Comparison of ENCODE assay signal across 15 mouse cellular contexts in genomic region chr6:113404649-113405448, GRCm38 (mm10). TPM values are rescaled to one million over a fixed set of nuclear protein-coding genes. Genes with fewer than 3 reads are reported as not detected.
A peak's percentile ranks its signal among the peaks of the same experiment; 100 is the strongest.
DNase-seq lines count a peak whose midpoint lies in the region; ATAC-seq and TF ChIP-seq lines count a peak whose summit lies in the region.
"Had no signal": no experiment of that assay in that cellular context is flagged by ENCODE, and none has a peak within 500 bp of the region (broad histone marks: within the 10 kb centered on the region; RNA-seq: fewer than 3 reads in every experiment).

No protein-coding gene starts in this region.

- peak; percentile 19 for DNase-seq in gastrocnemius, postnatal 14 days
- DNase-seq in gastrocnemius, postnatal 10 days: no peak
- no peak for DNase-seq in midbrain, embryonic 10.5 days (ENCODE audit: low spot score)
- peak; percentile 66 for DNase-seq in kidney, adult 2 months
- no peak for DNase-seq in liver, embryonic 13.5 days
- no peak for DNase-seq in adipocyte (ENCODE audit: low spot score)
- no peak for DNase-seq in ovary, postnatal 10 days (ENCODE audit: low spot score)
- DNase-seq: adrenal gland, postnatal 36 days; cerebellum, adult 18-20 months; spleen, adult 18-20 months had no signal

- H3K4me3 ChIP-seq in midbrain, embryonic 10.5 days: no peak overlapping the region
- no peak overlapping the region for H3K4me3 ChIP-seq in midbrain, embryonic 16.5 days (ENCODE audit: low read depth, low read length)
- no peak overlapping the region for H3K4me3 ChIP-seq in kidney, adult 2 months (ENCODE audit: insufficient read depth, low read depth, low read length)
- H3K4me3 ChIP-seq in liver, embryonic 13.5 days (replicated peaks): no peak overlapping the region

- H3K27me3 ChIP-seq in midbrain, embryonic 10.5 days (ENCODE audit: low read depth, poor library complexity, severe bottlenecking): no peaks in the 10 kb centered on the region
- H3K27me3 ChIP-seq in midbrain, embryonic 16.5 days (ENCODE audit: control insufficient read depth, insufficient read depth, low read depth, low read length): no peaks in the 10 kb centered on the region
- no peaks in the 10 kb centered on the region for H3K27me3 ChIP-seq in kidney, adult 2 months (replicated peaks; ENCODE audit: control insufficient read depth, insufficient read depth, low read length)
- no peaks in the 10 kb centered on the region for H3K27me3 ChIP-seq in liver, embryonic 13.5 days

- H3K4me1 ChIP-seq in midbrain, embryonic 10.5 days: no peaks in the 10 kb centered on the region; the same call in 1 of the 2 replicates
- H3K4me1 ChIP-seq in midbrain, embryonic 16.5 days (ENCODE audit: control insufficient read depth, insufficient read depth, low read length): no peaks in the 10 kb centered on the region
- H3K4me1 ChIP-seq in kidney, adult 2 months (ENCODE audit: control insufficient read depth, insufficient read depth, low read length): peaks cover 8% of the 10 kb centered on the region; the same call in 1 of the 2 replicates
- H3K4me1 ChIP-seq in liver, embryonic 13.5 days (replicated peaks): no peaks in the 10 kb centered on the region

- H3K27ac ChIP-seq in midbrain, embryonic 10.5 days (replicated peaks): 0 out of 2 replicates have a peak overlapping the region, but pooled peaks have one; percentile 28
- H3K27ac ChIP-seq in midbrain, embryonic 16.5 days (ENCODE audit: low read length): no peak overlapping the region
- peak overlapping the region; percentile 4; the same call in 1 of the 2 replicates for H3K27ac ChIP-seq in kidney, adult 2 months (ENCODE audit: insufficient read depth, low read depth, low read length)
- H3K27ac ChIP-seq in liver, embryonic 13.5 days: no peak overlapping the region
- H3K27ac ChIP-seq: liver, embryonic 14.5 days; macrophage had no signal

- ATAC-seq in midbrain, embryonic 16.5 days: no peak
- ATAC-seq in liver, embryonic 13.5 days (ENCODE audit: low read depth): peak; percentile 34; the same call in 1 of the 2 replicates
- ATAC-seq: forebrain, embryonic 16.5 days had no signal

- no peak overlapping the region for H3K4me2 ChIP-seq in midbrain, embryonic 16.5 days (ENCODE audit: low read length)
- no peak overlapping the region for H3K4me2 ChIP-seq in liver, embryonic 13.5 days

- 77% methylated on average over 12 of the region's 12 CpGs for WGBS in midbrain, embryonic 10.5 days
- WGBS in midbrain, embryonic 16.5 days: 74% methylated on average over 12 of the region's 12 CpGs
- WGBS in kidney, adult 2 months: 68% methylated on average over 12 of the region's 12 CpGs
- 74% methylated on average over 12 of the region's 12 CpGs for WGBS in liver, embryonic 13.5 days (ENCODE audit: insufficient replicate concordance)

- TF ChIP-seq CTCF in kidney, adult 2 months (conservative IDR thresholded peaks at IDR 0.05; ENCODE audit: insufficient read depth, insufficient read length, low read depth, low read length): no peak

- no peak overlapping the region for H3K9ac ChIP-seq in midbrain, embryonic 16.5 days (ENCODE audit: low read depth, low read length)
- H3K9ac ChIP-seq in liver, embryonic 13.5 days: 0 out of 2 replicates have a peak overlapping the region, but pooled peaks have one; percentile 4
- H3K9ac ChIP-seq: liver, embryonic 14.5 days had no signal

- intact Hi-C loops in gastrocnemius, postnatal 14 days (cut with DNase I; ENCODE audit: low total_unique reads): no loop called here

- no peak for TF ChIP-seq POLR2A in kidney, adult 2 months (IDR thresholded peaks at IDR 0.05; ENCODE audit: low read depth, low read length)

- no peaks in the 10 kb centered on the region for H3K9me3 ChIP-seq in midbrain, embryonic 10.5 days (replicated peaks)
- H3K9me3 ChIP-seq in midbrain, embryonic 16.5 days (replicated peaks; ENCODE audit: control insufficient read depth, low read length, poor library complexity, severe bottlenecking): no peaks in the 10 kb centered on the region
- no peaks in the 10 kb centered on the region for H3K9me3 ChIP-seq in liver, embryonic 13.5 days (replicated peaks)

- H3K36me3 ChIP-seq in midbrain, embryonic 10.5 days: peaks cover 32% of the 10 kb centered on the region
- peaks cover 7% of the 10 kb centered on the region for H3K36me3 ChIP-seq in midbrain, embryonic 16.5 days (ENCODE audit: control insufficient read depth, insufficient read depth, low read length)
- no peaks in the 10 kb centered on the region for H3K36me3 ChIP-seq in kidney, adult 2 months (ENCODE audit: control insufficient read depth, insufficient read depth, low read length)
- H3K36me3 ChIP-seq in liver, embryonic 13.5 days: 0 out of 2 replicates have a peak, but pooled peaks cover 3% of the 10 kb centered on the region

RNA-seq across cellular contexts. Expression of gene Rpusd3, which starts 14.3 kb away (rescaled TPM):
- total RNA-seq in gastrocnemius, postnatal 14 days (2021): 10 to 100 TPM; 11.1 to 13.3 TPM
- 10 to 100 TPM; 10.0 to 11.3 TPM for total RNA-seq in gastrocnemius, postnatal 10 days (2021)
- polyA plus RNA-seq in midbrain, embryonic 10.5 days (2016; fragmentation: Nextera tagmentation; extraction: Ambion mirVana): 36.3 and 43.4 TPM in 2 replicates
- 15.5 and 20.3 TPM in 2 replicates for polyA plus RNA-seq in midbrain, embryonic 16.5 days (2015; fragmentation: Nextera tagmentation; extraction: Ambion mirVana)
- 159 and 197 TPM in 2 replicates for polyA plus RNA-seq in kidney, adult 2 months (2012; rRNA removed)
- 13.4 and 19.2 TPM in 2 replicates for polyA plus RNA-seq in liver, embryonic 13.5 days (2015; fragmentation: Nextera tagmentation; extraction: Ambion mirVana)

RNA-seq across cellular contexts. Expression of gene Ttll3, which starts 15.8 kb away (rescaled TPM):
- total RNA-seq in gastrocnemius, postnatal 14 days (2021): 1 to 10 TPM; 1.3 TPM
- 1 to 10 TPM; 1.1 to 2.2 TPM for total RNA-seq in gastrocnemius, postnatal 10 days (2021)
- 5.9 and 6.7 TPM in 2 replicates for polyA plus RNA-seq in midbrain, embryonic 10.5 days (2016; fragmentation: Nextera tagmentation; extraction: Ambion mirVana)
- 13.2 and 15.8 TPM in 2 replicates for polyA plus RNA-seq in midbrain, embryonic 16.5 days (2015; fragmentation: Nextera tagmentation; extraction: Ambion mirVana)
- 5.9 and 6.4 TPM in 2 replicates for polyA plus RNA-seq in kidney, adult 2 months (2012; rRNA removed)
- polyA plus RNA-seq in liver, embryonic 13.5 days (2015; fragmentation: Nextera tagmentation; extraction: Ambion mirVana): 0.62 and 0.85 TPM in 2 replicates

RNA-seq across cellular contexts. Expression of gene Arpc4, which starts 26.9 kb away (rescaled TPM):
- 10 to 100 TPM; 66.6 to 66.9 TPM for total RNA-seq in gastrocnemius, postnatal 14 days (2021)
- 10 to 100 TPM; 86.3 to 94.5 TPM for total RNA-seq in gastrocnemius, postnatal 10 days (2021)
- 379 and 381 TPM in 2 replicates for polyA plus RNA-seq in midbrain, embryonic 10.5 days (2016; fragmentation: Nextera tagmentation; extraction: Ambion mirVana)
- polyA plus RNA-seq in midbrain, embryonic 16.5 days (2015; fragmentation: Nextera tagmentation; extraction: Ambion mirVana): 442 and 475 TPM in 2 replicates
- 73.8 and 79.1 TPM in 2 replicates for polyA plus RNA-seq in kidney, adult 2 months (2012; rRNA removed)
- 262 and 272 TPM in 2 replicates for polyA plus RNA-seq in liver, embryonic 13.5 days (2015; fragmentation: Nextera tagmentation; extraction: Ambion mirVana)

RNA-seq across cellular contexts. Expression of gene Tada3, which starts 27.2 kb away (rescaled TPM):
- total RNA-seq in gastrocnemius, postnatal 14 days (2021): 10 to 100 TPM; 14.4 to 15.8 TPM
- 10 to 100 TPM; 18.8 to 21.7 TPM for total RNA-seq in gastrocnemius, postnatal 10 days (2021)
- polyA plus RNA-seq in midbrain, embryonic 10.5 days (2016; fragmentation: Nextera tagmentation; extraction: Ambion mirVana): 59.2 and 62.9 TPM in 2 replicates
- polyA plus RNA-seq in midbrain, embryonic 16.5 days (2015; fragmentation: Nextera tagmentation; extraction: Ambion mirVana): 75.5 and 82.2 TPM in 2 replicates
- 23.5 and 24.3 TPM in 2 replicates for polyA plus RNA-seq in kidney, adult 2 months (2012; rRNA removed)
- 22.6 TPM in 2 replicates for polyA plus RNA-seq in liver, embryonic 13.5 days (2015; fragmentation: Nextera tagmentation; extraction: Ambion mirVana)

RNA-seq across cellular contexts. Expression of gene Cidec, which starts 30.7 kb away (rescaled TPM):
- 1 to 10 TPM in 1 of 2 experiments, under 1 TPM in 1; 0.51 to 2.7 TPM for total RNA-seq in gastrocnemius, postnatal 14 days (2021)
- 1 to 10 TPM; 3.9 to 6.4 TPM for total RNA-seq in gastrocnemius, postnatal 10 days (2021)
- polyA plus RNA-seq in midbrain, embryonic 10.5 days (2016; fragmentation: Nextera tagmentation; extraction: Ambion mirVana): not detected in 2 replicates
- polyA plus RNA-seq in midbrain, embryonic 16.5 days (2015; fragmentation: Nextera tagmentation; extraction: Ambion mirVana): not detected in 2 replicates
- 102 and 137 TPM in 2 replicates for polyA plus RNA-seq in kidney, adult 2 months (2012; rRNA removed)
- polyA plus RNA-seq in liver, embryonic 13.5 days (2015; fragmentation: Nextera tagmentation; extraction: Ambion mirVana): 0.10 TPM in 1 of 2 replicates, not detected in the other
- total RNA-seq: left cerebral cortex, postnatal 10 days had no signal
- polyA plus RNA-seq: forebrain, embryonic 16.5 days; macrophage had no signal

Comparison
In these comparisons a context has a peak if more than half of its experiments do, and no peak if none do; other contexts are left out.
1. DNase-seq: peak in gastrocnemius, postnatal 14 days (single experiment) and kidney, adult 2 months (single experiment); none in gastrocnemius, postnatal 10 days (single experiment), midbrain, embryonic 10.5 days (single experiment), liver, embryonic 13.5 days (single experiment), adipocyte (single experiment) and ovary, postnatal 10 days (single experiment).
2. H3K27ac ChIP-seq: peak in midbrain, embryonic 10.5 days (single experiment) and kidney, adult 2 months (single experiment); none in midbrain, embryonic 16.5 days (single experiment) and liver, embryonic 13.5 days (single experiment).